Mouse (Mus musculus): ENCODE measurements at regions not wholly inside any gene's neighbourhood (a gene's known extent, or its start where the extent isn't known, plus 50 kb on each side); places are given as distances from the start of the nearest gene placed in this dataset.

DNA sequence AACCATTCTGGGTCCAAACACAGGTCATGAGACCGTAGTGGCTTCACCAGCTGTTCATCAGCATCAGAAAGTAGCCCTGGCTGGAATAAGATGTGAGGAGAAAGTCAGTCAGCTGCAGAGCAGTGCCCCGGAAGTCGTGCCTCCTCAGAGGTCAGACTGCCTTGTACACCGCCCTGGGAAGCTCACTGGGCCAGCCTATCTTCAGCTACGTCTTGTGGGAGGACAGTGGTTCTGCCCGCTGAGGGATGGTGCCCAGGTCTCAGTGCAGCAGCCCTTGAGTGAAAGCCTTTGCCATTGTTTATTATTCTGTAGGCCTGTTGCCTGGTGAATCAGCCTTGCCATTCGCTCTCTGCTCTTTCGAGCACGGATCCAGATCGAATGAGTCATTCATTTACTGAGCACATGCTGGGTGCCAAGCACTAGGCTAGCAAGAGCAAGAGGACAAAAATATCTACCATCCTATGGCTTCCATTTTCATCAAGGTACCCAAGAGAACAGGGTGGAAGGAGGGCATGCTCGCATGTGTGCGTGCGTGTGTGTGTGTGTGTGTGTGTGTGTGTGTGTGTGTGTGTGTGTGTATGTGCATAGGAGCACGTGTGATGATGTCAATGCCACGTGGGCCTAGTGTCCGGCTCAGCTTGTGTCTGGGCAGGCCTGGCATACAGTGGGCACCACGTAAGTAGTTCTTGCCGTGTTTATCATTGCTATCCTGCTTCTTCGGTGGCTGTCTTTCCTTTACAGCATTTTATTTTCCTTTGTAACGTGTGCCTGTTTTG is 1121.0 kb upstream of the A1bg start:
- no peak for DNase-seq (ENCODE audit: low read depth)

DNA sequence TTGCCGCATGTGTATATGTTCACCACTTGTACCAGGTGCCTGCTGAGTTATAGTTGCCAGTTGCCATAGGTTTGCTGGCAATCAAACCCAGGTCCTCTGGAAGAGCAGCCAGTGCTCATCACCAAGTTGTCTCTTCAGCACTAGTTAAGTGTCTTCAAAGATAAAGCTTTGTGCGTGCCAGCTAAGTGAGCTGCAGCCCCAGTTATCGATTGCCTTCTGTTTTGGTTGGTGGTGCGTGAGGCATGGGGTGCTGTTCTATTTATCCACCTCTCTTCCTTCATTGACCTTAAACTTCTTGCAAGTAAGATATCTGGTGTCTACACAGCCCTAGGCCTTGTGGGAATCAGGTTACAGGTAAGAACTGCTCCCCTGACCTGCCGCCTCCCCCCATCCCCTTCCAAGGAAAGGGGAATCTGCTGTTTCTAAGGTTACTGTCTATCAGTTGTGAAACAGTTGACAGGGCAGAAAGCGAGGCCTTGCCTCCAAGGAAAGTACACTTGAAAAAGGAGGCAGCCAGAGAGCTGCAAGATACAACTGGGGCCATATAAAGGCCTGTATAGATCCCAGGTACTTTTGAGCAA is 1120.2 kb upstream of the A1bg start:
- no peak for DNase-seq (ENCODE audit: low read depth)

Measured in c-Kit-positive CD71-negative TER-119-negative erythroid progenitor cells, embryonic 14.5 days (primary cell).